Mouse (Mus musculus) lung, embryonic 16.5 days (tissue): ENCODE measurements around the gene Smyd5. TPM values are rescaled to one million over a fixed set of nuclear protein-coding genes. Genes with fewer than 3 reads are reported as not detected.

ENCODE experiments used
- ATAC-seq: fragments of 200-750 bp; cut with Nextera tagmentation; 2 replicates; pipeline ENCODE4 v1.8.0; 2017; ENCODE audit warnings: low read depth, mild to moderate bottlenecking, moderate library complexity
- H3K27ac ChIP-seq: fragments of 300-500 bp; sonication (generic); 2 replicates; pipeline ENCODE4 v1.5.1; 2014; ENCODE audit warnings: mild to moderate bottlenecking, control low read depth, low read length
- H3K27me3 ChIP-seq: fragments of 300-500 bp; sonication (generic); 2 replicates; pipeline ENCODE4 v1.6.1; 2014; ENCODE audit warnings: low read depth, low read length, mixed read lengths; ENCODE audit not compliant: control insufficient read depth, insufficient read depth
- H3K36me3 ChIP-seq: fragments of 300-500 bp; sonication (generic); 2 replicates; pipeline ENCODE4 v1.6.1; 2014; ENCODE audit warnings: low read length; ENCODE audit not compliant: control insufficient read depth, insufficient read depth
- H3K4me1 ChIP-seq: fragments of 300-500 bp; sonication (generic); replicated peaks from 2 replicates; pipeline ENCODE4 v1.6.1; 2014; ENCODE audit warnings: low read length, mixed read lengths; ENCODE audit not compliant: control insufficient read depth, insufficient read depth
- H3K4me2 ChIP-seq: fragments of 300-500 bp; sonication (generic); 2 replicates; pipeline ENCODE4 v1.6.1; 2014; ENCODE audit warnings: low read depth, low read length, control low read depth
- H3K4me3 ChIP-seq: fragments of 300-500 bp; sonication (generic); 2 replicates; pipeline ENCODE4 v1.5.1; 2014; ENCODE audit warnings: mild to moderate bottlenecking, low read length, control low read depth
- H3K9ac ChIP-seq: fragments of 300-500 bp; sonication (generic); 2 replicates; pipeline ENCODE4 v1.6.1; 2014; ENCODE audit warnings: low read length, control low read depth
- H3K9me3 ChIP-seq: fragments of 300-500 bp; sonication (generic); 2 replicates; pipeline ENCODE4 v1.6.1; 2016; ENCODE audit warnings: low read length; ENCODE audit not compliant: control insufficient read depth
- WGBS: fragments of 180-500 bp; shearing (Covaris S2); extraction: QIAGEN DNeasy Blood & Tissue Kit; methylation state at CpG from one replicate; pipeline ENCODE4 v1.1.7; 2014; 5-methylcytosine and 5-hydroxymethylcytosine counted together
- polyA plus RNA-seq: library from polyadenylated mRNA; unstranded; fragments of >200 nt; fragmentation: Nextera tagmentation; extraction: Ambion mirVana; gene quantifications from 2 replicates; pipeline ENCODE4 v1.2.1, GENCODE M21; 2015

Smyd5 gene
- polyA plus RNA-seq, 1 experiment from 2014 or later: 55.2 TPM

- Histone ChIP-seq H3K9ac (peak overlapping the region; percentile 36), H3K27ac (no peak overlapping the region), H3K4me3 (no peak overlapping the region), H3K36me3 (no peaks in the 10 kb centered on the region), H3K27me3 (peaks cover 29% of the 10 kb centered on the region), H3K4me2 (peak overlapping the region; percentile 18; the same call in 1 of the 2 replicates), H3K9me3 (no peaks in the 10 kb centered on the region), H3K4me1 (no peaks in the 10 kb centered on the region; the same call in 1 of the 2 replicates)
- 4% methylated on average over 31 of the region's 31 CpGs for WGBS
- ATAC-seq: no peak
These were observed 22.8 kb upstream of the Smyd5 start for GRCm38 (mm10) chr6:85409003-85409402.

- Histone ChIP-seq H3K27ac (no peak overlapping the region; the same call in 1 of the 2 replicates), H3K36me3 (no peaks in the 10 kb centered on the region), H3K4me3 (no peak overlapping the region), H3K27me3 (peaks cover 29% of the 10 kb centered on the region), H3K4me2 (no peak overlapping the region), H3K9ac (no peak overlapping the region), H3K9me3 (no peaks in the 10 kb centered on the region), H3K4me1 (no peaks in the 10 kb centered on the region; the same call in 1 of the 2 replicates)
- peak; percentile 88 for ATAC-seq
- 9% methylated on average over 13 of the region's 13 CpGs for WGBS
These were observed 21.0 kb upstream of the Smyd5 start for GRCm38 (mm10) chr6:85410771-85411273.

- H3K9ac ChIP-seq: no peak overlapping the region
- no peak overlapping the region for H3K4me2 ChIP-seq
- no peaks in the 10 kb centered on the region for H3K9me3 ChIP-seq
- H3K27ac ChIP-seq: peak overlapping the region; percentile 79
- no peak overlapping the region for H3K4me3 ChIP-seq
- ATAC-seq: peak; percentile 81
- no peaks in the 10 kb centered on the region for H3K36me3 ChIP-seq
- H3K27me3 ChIP-seq: no peaks in the 10 kb centered on the region
- 37% methylated on average over 3 of the region's 3 CpGs for WGBS
- no peaks in the 10 kb centered on the region; the same call in 1 of the 2 replicates for H3K4me1 ChIP-seq
These were observed 16.0 kb upstream of the Smyd5 start for GRCm38 (mm10) chr6:85415829-85416228.

- H3K9me3 ChIP-seq: no peaks in the 10 kb centered on the region
- peak; percentile 61 for ATAC-seq
- H3K27me3 ChIP-seq: no peaks in the 10 kb centered on the region; the same call in 1 of the 2 replicates
- no peak overlapping the region for H3K9ac ChIP-seq
- H3K36me3 ChIP-seq: no peaks in the 10 kb centered on the region
- H3K4me3 ChIP-seq: no peak overlapping the region
- H3K27ac ChIP-seq: peak overlapping the region; percentile 32
- H3K4me2 ChIP-seq: no peak overlapping the region
- WGBS: 55% methylated on average over 2 of the region's 2 CpGs
- no peaks in the 10 kb centered on the region; the same call in none of the 2 replicates for H3K4me1 ChIP-seq
These were observed 12.6 kb upstream of the Smyd5 start for GRCm38 (mm10) chr6:85419150-85419549.

GRCm38 (mm10) chr6:85423836-85424379, 7.9 kb upstream of the Smyd5 start, which contains the start of gene Noto:
Noto (plus strand) TSS chr6:85423886.
- Histone ChIP-seq H3K4me3 (no peak within 1 kb of the TSS), H3K4me2 (no peak within 1 kb of the TSS), H3K9ac (no peak within 1 kb of the TSS), H3K27me3 (no peaks in the 10 kb centered on the region; the same call in 1 of the 2 replicates), H3K9me3 (no peaks in the 10 kb centered on the region), H3K36me3 (no peaks in the 10 kb centered on the region), H3K4me1 (no peaks in the 10 kb centered on the region; the same call in none of the 2 replicates), H3K27ac (peak within 1 kb of the TSS; percentile 63)
- ATAC-seq: peak; percentile 43; the same call in 1 of the 2 replicates
- WGBS: 10% methylated on average over 28 of the region's 28 CpGs

GRCm38 (mm10) chr6:85431274-85431841, 431 bp upstream of the Smyd5 start:
- peaks cover 6% of the 10 kb centered on the region for H3K4me1 ChIP-seq
- H3K36me3 ChIP-seq: no peaks in the 10 kb centered on the region
- H3K4me2 ChIP-seq: peak overlapping the region; percentile 79
- ATAC-seq: no peak; the same call in 1 of the 2 replicates
- 37% methylated on average over 8 of the region's 8 CpGs for WGBS
- H3K9ac ChIP-seq: peak overlapping the region; percentile 81
- no peak overlapping the region for H3K27ac ChIP-seq
- H3K4me3 ChIP-seq: peak overlapping the region; percentile 80
- H3K9me3 ChIP-seq: no peaks in the 10 kb centered on the region
- H3K27me3 ChIP-seq: no peaks in the 10 kb centered on the region

- H3K27ac ChIP-seq: no peak overlapping the region
- 71% methylated on average over 5 of the region's 5 CpGs for WGBS
- H3K27me3 ChIP-seq: no peaks in the 10 kb centered on the region
- H3K9ac ChIP-seq: no peak overlapping the region
- H3K36me3 ChIP-seq: peaks cover 4% of the 10 kb centered on the region
- ATAC-seq: no peak
- H3K4me1 ChIP-seq: peaks cover 6% of the 10 kb centered on the region
- H3K4me3 ChIP-seq: no peak overlapping the region
- H3K4me2 ChIP-seq: no peak overlapping the region
- no peaks in the 10 kb centered on the region for H3K9me3 ChIP-seq
These were observed 2.1 kb downstream of the Smyd5 start for GRCm38 (mm10) chr6:85433865-85434264.

- WGBS: 79% methylated on average over 1 of the region's 1 CpGs
- ATAC-seq: no peak
These were observed 4.4 kb downstream of the Smyd5 start for GRCm38 (mm10) chr6:85436204-85436603.

GRCm38 (mm10) chr6:85436631-85437030, 4.8 kb downstream of the Smyd5 start:
- 85% methylated on average over 5 of the region's 6 CpGs for WGBS
- Histone ChIP-seq H3K4me2 (no peak overlapping the region), H3K36me3 (peaks cover 11% of the 10 kb centered on the region), H3K9me3 (no peaks in the 10 kb centered on the region), H3K4me3 (no peak overlapping the region), H3K27ac (no peak overlapping the region), H3K4me1 (peaks cover 2% of the 10 kb centered on the region; the same call in 1 of the 2 replicates), H3K9ac (no peak overlapping the region), H3K27me3 (no peaks in the 10 kb centered on the region)
- no peak for ATAC-seq

More at GRCm38 (mm10) chr6:85436204-85436603, 4.4 kb downstream of the Smyd5 start:
- H3K27me3 ChIP-seq: no peaks in the 10 kb centered on the region
- H3K4me3 ChIP-seq: no peak overlapping the region
- H3K9ac ChIP-seq: no peak overlapping the region
- peaks cover 10% of the 10 kb centered on the region for H3K36me3 ChIP-seq
- no peaks in the 10 kb centered on the region for H3K9me3 ChIP-seq
- peaks cover 2% of the 10 kb centered on the region; the same call in 1 of the 2 replicates for H3K4me1 ChIP-seq
- H3K4me2 ChIP-seq: no peak overlapping the region
- no peak overlapping the region for H3K27ac ChIP-seq
